8 mouse cellular contexts compared by ENCODE assay signal in the genomic region with DNA sequence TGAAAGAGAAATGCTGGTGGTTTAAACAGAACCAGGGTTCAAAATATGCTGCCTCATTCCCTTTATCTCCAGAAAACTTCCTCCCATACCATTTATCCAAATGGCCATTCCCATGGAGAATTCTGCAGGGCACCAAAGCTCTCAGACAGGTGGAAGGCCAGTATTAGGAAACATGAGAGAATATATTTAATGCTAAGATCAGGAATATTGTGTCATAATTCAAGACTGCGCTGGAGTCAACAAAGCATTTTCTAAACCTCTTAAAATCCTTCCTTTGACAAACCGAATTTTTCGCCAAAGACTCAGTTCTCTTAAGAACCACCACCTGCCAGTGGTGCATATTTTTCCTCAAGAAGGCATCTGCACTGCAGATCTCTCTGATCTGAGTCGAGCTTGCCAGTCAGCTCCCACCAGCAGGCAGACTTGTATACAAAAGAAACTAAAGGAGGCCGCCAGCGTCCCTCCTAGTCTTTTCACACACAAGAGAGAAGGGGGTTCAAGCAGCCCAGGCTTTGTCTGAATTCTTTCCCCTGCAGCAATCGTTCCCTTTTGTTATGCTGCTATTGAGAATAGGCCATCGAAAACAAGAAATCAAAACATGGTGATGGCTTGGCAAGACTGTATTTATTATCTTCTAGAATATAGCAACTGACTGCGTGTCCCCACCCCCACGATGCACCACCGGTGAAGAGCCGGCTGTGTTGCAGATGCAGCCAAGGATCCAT. TPM values are rescaled to one million over a fixed set of nuclear protein-coding genes. Genes with fewer than 3 reads are reported as not detected.
DNase-seq lines count a peak whose midpoint lies in the region; ATAC-seq and TF ChIP-seq lines count a peak whose summit lies in the region.

No protein-coding gene starts in this region.

- intact Hi-C loops in left cerebral cortex, adult 2 months (cut with DNase I): no loop called here

- H3K4me3 ChIP-seq in embryonic facial prominence, embryonic 14.5 days (ENCODE audit: low read depth, low read length): peak overlapping the region; percentile 87
- peak overlapping the region; percentile 94 for H3K4me3 ChIP-seq in hindbrain, embryonic 11.5 days (ENCODE audit: low read depth, low read length)
- peak overlapping the region; percentile 96 for H3K4me3 ChIP-seq in left cerebral cortex, adult 2 months
- H3K4me3 ChIP-seq in midbrain, embryonic 12.5 days: peak overlapping the region; percentile 98
- peak overlapping the region; percentile 95 for H3K4me3 ChIP-seq in stomach, postnatal 0 days (ENCODE audit: low read depth, low read length)

- ATAC-seq in embryonic facial prominence, embryonic 14.5 days (ENCODE audit: low read depth): no peak
- ATAC-seq in hindbrain, embryonic 11.5 days (ENCODE audit: low FRiP score): peak; percentile 55; the same call in 1 of the 2 replicates
- 0 out of 2 replicates have a peak, but pooled peaks have one; percentile 47 for ATAC-seq in midbrain, embryonic 12.5 days (ENCODE audit: low FRiP score, low read depth)
- ATAC-seq in stomach, postnatal 0 days (ENCODE audit: low FRiP score, low TSS enrichment): no peak

- TF ChIP-seq EP300 in stomach, postnatal 0 days (optimal IDR thresholded peaks at IDR 0.05): no peak

- H3K4me1 ChIP-seq in embryonic facial prominence, embryonic 14.5 days (ENCODE audit: control insufficient read depth, insufficient read depth, low read length): peaks cover 5% of the 10 kb centered on the region
- H3K4me1 ChIP-seq in hindbrain, embryonic 11.5 days (replicated peaks; ENCODE audit: control insufficient read depth, insufficient read depth, low read length): no peaks in the 10 kb centered on the region
- H3K4me1 ChIP-seq in midbrain, embryonic 12.5 days: peaks cover 27% of the 10 kb centered on the region
- H3K4me1 ChIP-seq in stomach, postnatal 0 days (replicated peaks; ENCODE audit: control insufficient read depth, insufficient read depth): no peaks in the 10 kb centered on the region

- H3K9ac ChIP-seq in embryonic facial prominence, embryonic 14.5 days (ENCODE audit: low read depth, low read length): peak overlapping the region; percentile 88
- H3K9ac ChIP-seq in hindbrain, embryonic 11.5 days (ENCODE audit: low read depth, low read length): peak overlapping the region; percentile 95
- H3K9ac ChIP-seq in midbrain, embryonic 12.5 days (replicated peaks): peak overlapping the region; percentile 100
- peak overlapping the region; percentile 98 for H3K9ac ChIP-seq in stomach, postnatal 0 days (ENCODE audit: low read length)

- no peaks in the 10 kb centered on the region for H3K36me3 ChIP-seq in embryonic facial prominence, embryonic 14.5 days (ENCODE audit: control insufficient read depth, insufficient read depth, low read length)
- no peaks in the 10 kb centered on the region for H3K36me3 ChIP-seq in hindbrain, embryonic 11.5 days (ENCODE audit: control insufficient read depth, insufficient read depth, low read length)
- H3K36me3 ChIP-seq in midbrain, embryonic 12.5 days: peaks cover 6% of the 10 kb centered on the region
- H3K36me3 ChIP-seq in stomach, postnatal 0 days (ENCODE audit: control insufficient read depth, insufficient read depth, low read length): no peaks in the 10 kb centered on the region

- H3K4me2 ChIP-seq in embryonic facial prominence, embryonic 14.5 days (ENCODE audit: low read depth, low read length): peak overlapping the region; percentile 76
- H3K4me2 ChIP-seq in hindbrain, embryonic 11.5 days (replicated peaks; ENCODE audit: low read depth, low read length): peak overlapping the region; percentile 54
- H3K4me2 ChIP-seq in midbrain, embryonic 12.5 days (replicated peaks): peak overlapping the region; percentile 67
- H3K4me2 ChIP-seq in stomach, postnatal 0 days (replicated peaks; ENCODE audit: low read depth): peak overlapping the region; percentile 90

- peak overlapping the region; percentile 45 for H3K27ac ChIP-seq in embryonic facial prominence, embryonic 14.5 days (replicated peaks; ENCODE audit: low read depth, low read length)
- peak overlapping the region; percentile 100 for H3K27ac ChIP-seq in hindbrain, embryonic 11.5 days (ENCODE audit: low read depth, low read length)
- peak overlapping the region; percentile 97 for H3K27ac ChIP-seq in left cerebral cortex, adult 2 months
- peak overlapping the region; percentile 100 for H3K27ac ChIP-seq in midbrain, embryonic 12.5 days (replicated peaks)
- peak overlapping the region; percentile 20; the same call in 1 of the 2 replicates for H3K27ac ChIP-seq in stomach, postnatal 0 days (replicated peaks)

- no peaks in the 10 kb centered on the region for H3K27me3 ChIP-seq in embryonic facial prominence, embryonic 14.5 days (replicated peaks; ENCODE audit: control insufficient read depth, insufficient read depth, low read length)
- no peaks in the 10 kb centered on the region for H3K27me3 ChIP-seq in hindbrain, embryonic 11.5 days (ENCODE audit: control insufficient read depth, insufficient read depth, low read length)
- H3K27me3 ChIP-seq in midbrain, embryonic 12.5 days: no peaks in the 10 kb centered on the region
- no peaks in the 10 kb centered on the region for H3K27me3 ChIP-seq in stomach, postnatal 0 days (ENCODE audit: control insufficient read depth, insufficient read depth, low read length)

- no peaks in the 10 kb centered on the region for H3K9me3 ChIP-seq in embryonic facial prominence, embryonic 14.5 days (ENCODE audit: control insufficient read depth, low read length)
- H3K9me3 ChIP-seq in hindbrain, embryonic 11.5 days (ENCODE audit: control insufficient read depth, low read length): no peaks in the 10 kb centered on the region
- no peaks in the 10 kb centered on the region for H3K9me3 ChIP-seq in midbrain, embryonic 12.5 days
- no peaks in the 10 kb centered on the region for H3K9me3 ChIP-seq in stomach, postnatal 0 days (ENCODE audit: control insufficient read depth, low read length)

- 8% methylated on average over 12 of the region's 12 CpGs for WGBS in embryonic facial prominence, embryonic 14.5 days
- WGBS in hindbrain, embryonic 11.5 days: 3% methylated on average over 12 of the region's 12 CpGs
- WGBS in midbrain, embryonic 12.5 days: 2% methylated on average over 12 of the region's 12 CpGs
- 6% methylated on average over 12 of the region's 12 CpGs for WGBS in stomach, postnatal 0 days

- TF ChIP-seq CTCF in left cerebral cortex, adult 2 months (IDR thresholded peaks at IDR 0.05): no peak; the same call in 1 of the 2 replicates
- no peak for TF ChIP-seq CTCF in stomach, postnatal 0 days (IDR thresholded peaks at IDR 0.05; ENCODE audit: low read depth)

- DNase-seq in adrenal gland, adult (ENCODE audit: inconsistent age in 2 of 2, low spot score in 1 of 2): peak; percentile 34 to 76
- no peak for DNase-seq in adrenal gland, adult 18-20 months (ENCODE audit: low spot score in 2 of 2)
- peak; percentile 33 for DNase-seq in adrenal gland, postnatal 10 days
- DNase-seq in embryonic facial prominence, embryonic 14.5 days (ENCODE audit: low spot score): peak; percentile 59
- peak; percentile 73 for DNase-seq in hindbrain, embryonic 11.5 days (ENCODE audit: low spot score)
- peak; percentile 36 to 53 for DNase-seq in left cerebral cortex, adult 2 months (ENCODE audit: extremely low spot score in 1 of 2, low spot score in 2 of 2)
- peak; percentile 23 for DNase-seq in stomach, postnatal 0 days (ENCODE audit: low spot score)

RNA-seq across cellular contexts. Expression of gene Rtn3, which starts 1.4 kb away (rescaled TPM):
- 100 to 1,000 TPM; 137 to 151 TPM for total RNA-seq in adrenal gland, adult 18-20 months (2021)
- 100 to 1,000 TPM; 128 to 139 TPM for total RNA-seq in adrenal gland, postnatal 10 days (2021)
- 132 and 136 TPM in 2 replicates for polyA plus RNA-seq in embryonic facial prominence, embryonic 14.5 days (2014; fragmentation: Nextera tagmentation; extraction: Ambion mirVana)
- 300 and 304 TPM in 2 replicates for polyA plus RNA-seq in hindbrain, embryonic 11.5 days (2014; fragmentation: Nextera tagmentation; extraction: Ambion mirVana)
- 100 to 1,000 TPM; 792 to 823 TPM for total RNA-seq in left cerebral cortex, adult 2 months (2021)
- polyA plus RNA-seq in midbrain, embryonic 12.5 days (2016; fragmentation: Nextera tagmentation; extraction: Ambion mirVana): 481 and 529 TPM in 2 replicates
- 116 and 120 TPM in 2 replicates for polyA plus RNA-seq in stomach, postnatal 0 days (2015; fragmentation: Nextera tagmentation; extraction: Ambion mirVana)

RNA-seq across cellular contexts. Expression of gene Atl3, which starts 12.1 kb away (rescaled TPM):
- total RNA-seq in adrenal gland, adult 18-20 months (2021): 100 to 1,000 TPM in 1 of 2 experiments, 10 to 100 TPM in 1; 84.3 to 121 TPM
- 100 to 1,000 TPM in 1 of 2 experiments, 10 to 100 TPM in 1; 92.3 to 110 TPM for total RNA-seq in adrenal gland, postnatal 10 days (2021)
- 19.3 and 19.4 TPM in 2 replicates for polyA plus RNA-seq in embryonic facial prominence, embryonic 14.5 days (2014; fragmentation: Nextera tagmentation; extraction: Ambion mirVana)
- 8.4 and 9.4 TPM in 2 replicates for polyA plus RNA-seq in hindbrain, embryonic 11.5 days (2014; fragmentation: Nextera tagmentation; extraction: Ambion mirVana)
- total RNA-seq in left cerebral cortex, adult 2 months (2021): 10 to 100 TPM; 21.8 to 23.6 TPM
- 7.5 and 7.6 TPM in 2 replicates for polyA plus RNA-seq in midbrain, embryonic 12.5 days (2016; fragmentation: Nextera tagmentation; extraction: Ambion mirVana)
- polyA plus RNA-seq in stomach, postnatal 0 days (2015; fragmentation: Nextera tagmentation; extraction: Ambion mirVana): 14.4 and 17.7 TPM in 2 replicates

Comparison
In these comparisons a context has a peak if more than half of its experiments do, and no peak if none do; other contexts are left out.
1. DNase-seq: peak in adrenal gland, adult (2 of 2), adrenal gland, postnatal 10 days (single experiment), embryonic facial prominence, embryonic 14.5 days (single experiment), hindbrain, embryonic 11.5 days (single experiment), left cerebral cortex, adult 2 months (2 of 2) and stomach, postnatal 0 days (single experiment); none in adrenal gland, adult 18-20 months (0 of 2).
2. ATAC-seq: peak in hindbrain, embryonic 11.5 days (single experiment) and midbrain, embryonic 12.5 days (single experiment); none in embryonic facial prominence, embryonic 14.5 days (single experiment) and stomach, postnatal 0 days (single experiment).
3. H3K27ac ChIP-seq: peak in every context shown above with its lines; median percentile 100 in hindbrain, embryonic 11.5 days; 100 in midbrain, embryonic 12.5 days; 97 in left cerebral cortex, adult 2 months; 45 in embryonic facial prominence, embryonic 14.5 days; 20 in stomach, postnatal 0 days.
4. Peak in every context shown above with its lines, with median percentiles within 50 percentile points of each other: H3K4me2 ChIP-seq, H3K4me3 ChIP-seq and H3K9ac ChIP-seq.